Mouse (Mus musculus): ENCODE data around the gene Trpc7.

DNA sequence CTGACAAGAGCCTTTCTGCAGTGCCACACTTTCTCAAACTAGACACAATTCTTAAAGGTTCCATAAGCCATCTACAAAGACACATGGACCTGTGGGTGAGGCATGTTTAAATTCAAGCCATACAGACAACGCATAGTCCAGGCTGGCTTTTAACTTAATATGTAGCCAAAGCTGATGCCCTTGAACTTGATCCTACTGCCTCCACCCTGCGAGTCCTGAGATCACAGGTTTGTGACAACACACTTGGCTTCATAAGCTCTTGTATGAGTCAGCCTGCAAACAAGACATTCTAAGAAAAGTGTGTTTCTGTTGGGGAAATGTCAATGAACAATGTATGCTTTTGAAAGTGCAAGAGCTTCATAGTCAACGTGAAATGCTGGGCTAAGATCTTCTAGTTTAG lies 102.9 kb downstream of the Trpc7 start:
- no peak for TF ChIP-seq CTCF (IDR thresholded peaks at IDR 0.05; ENCODE audit: borderline replicate concordance, extremely low read depth, insufficient read depth, insufficient read length)
- no peak for TF ChIP-seq POLR2A (IDR thresholded peaks at IDR 0.05; ENCODE audit: borderline replicate concordance, extremely low read depth, insufficient read depth, insufficient read length, poor library complexity, severe bottlenecking)
